ENCODE assay signal across 8 mouse cellular contexts in genomic region chr11:98446562-98447474, GRCm38 (mm10). TPM values are rescaled to one million over a fixed set of nuclear protein-coding genes. Genes with fewer than 3 reads are reported as not detected.
DNase-seq lines count a peak whose midpoint lies in the region; ATAC-seq and TF ChIP-seq lines count a peak whose summit lies in the region.

No protein-coding gene starts in this region.

- peaks cover 19% of the 10 kb centered on the region for H3K27me3 ChIP-seq in forebrain, postnatal 0 days (ENCODE audit: insufficient read depth, low read length)
- H3K27me3 ChIP-seq in midbrain, embryonic 13.5 days, result peaks cover 43% of the 10 kb centered on the region

- H3K4me1 ChIP-seq in forebrain, postnatal 0 days (ENCODE audit: insufficient read depth), result no peaks in the 10 kb centered on the region
- peaks cover 6% of the 10 kb centered on the region for H3K4me1 ChIP-seq in midbrain, embryonic 13.5 days (replicated peaks)

- peak overlapping the region; percentile 1; the same call in 1 of the 2 replicates for H3K4me2 ChIP-seq in forebrain, postnatal 0 days (ENCODE audit: low read depth)
- peak overlapping the region; percentile 5; the same call in 1 of the 2 replicates for H3K4me2 ChIP-seq in midbrain, embryonic 13.5 days (replicated peaks)

- no peaks in the 10 kb centered on the region for H3K9me3 ChIP-seq in forebrain, postnatal 0 days (ENCODE audit: low read length)
- H3K9me3 ChIP-seq in midbrain, embryonic 13.5 days, result no peaks in the 10 kb centered on the region

- DNase-seq in adrenal gland, adult 2 months, result peak; percentile 31
- DNase-seq in adrenal gland, postnatal 4 days (ENCODE audit: low spot score in 2 of 2), result no peak
- DNase-seq in cerebellum, adult 18-20 months, result peak; percentile 69 to 79
- DNase-seq in forebrain, postnatal 0 days, result no peak
- DNase-seq in kidney, postnatal 4 days, result peak; percentile 63 to 79
- no peak for DNase-seq in layer of hippocampus, adult 9-11 months
- no peak for DNase-seq in adrenal gland, adult 8-10 months

- WGBS in forebrain, postnatal 0 days, result 5% methylated on average over 27 of the region's 33 CpGs
- WGBS in midbrain, embryonic 13.5 days, result 1% methylated on average over 31 of the region's 33 CpGs

- ATAC-seq in forebrain, postnatal 0 days, result no peak
- ATAC-seq in midbrain, embryonic 13.5 days, result no peak

- H3K9ac ChIP-seq in forebrain, postnatal 0 days, result no peak overlapping the region
- H3K9ac ChIP-seq in midbrain, embryonic 13.5 days (replicated peaks), result no peak overlapping the region

- no peak for TF ChIP-seq CTCF in forebrain, postnatal 0 days (IDR thresholded peaks at IDR 0.05; ENCODE audit: low read depth)

- H3K4me3 ChIP-seq in forebrain, postnatal 0 days (ENCODE audit: low read depth, low read length), result peak overlapping the region; percentile 0; the same call in 1 of the 2 replicates
- no peak overlapping the region for H3K4me3 ChIP-seq in midbrain, embryonic 13.5 days (replicated peaks)

- no peak overlapping the region for H3K27ac ChIP-seq in forebrain, postnatal 0 days (ENCODE audit: low read depth, low read length)
- no peak overlapping the region for H3K27ac ChIP-seq in midbrain, embryonic 13.5 days

- no peaks in the 10 kb centered on the region for H3K36me3 ChIP-seq in forebrain, postnatal 0 days (ENCODE audit: insufficient read depth)
- H3K36me3 ChIP-seq in midbrain, embryonic 13.5 days, result no peaks in the 10 kb centered on the region

RNA-seq across cellular contexts. Expression of gene Grb7, which starts 0.6 kb away (rescaled TPM):
- under 1 TPM; 0.35 to 0.45 TPM for total RNA-seq in adrenal gland, adult 2 months (2021)
- polyA plus RNA-seq in adrenal gland, adult 2 months (2012; rRNA removed), result 0.97 and 1.1 TPM in 2 replicates
- 10 to 100 TPM in 1 of 2 experiments, 1 to 10 TPM in 1; 5.9 to 10.3 TPM for total RNA-seq in adrenal gland, postnatal 4 days (2021)
- 1.2 and 2.1 TPM in 2 replicates for total RNA-seq in forebrain, postnatal 0 days (2014; rRNA removed)
- polyA plus RNA-seq in forebrain, postnatal 0 days (2015; fragmentation: Nextera tagmentation; extraction: Ambion mirVana), result 0.88 and 1.3 TPM in 2 replicates
- polyA plus RNA-seq in midbrain, embryonic 13.5 days (2015; fragmentation: Nextera tagmentation; extraction: Ambion mirVana), result 0.21 and 0.24 TPM in 2 replicates
- under 1 TPM in 3 of 4 experiments, not detected in 1; 0.13 to 0.70 (median 0.42) TPM for total RNA-seq in adrenal gland, adult 8-10 months (2022)

RNA-seq across cellular contexts. Expression of gene Mien1, which starts 8.0 kb away (rescaled TPM):
- total RNA-seq in adrenal gland, adult 2 months (2021), result 10 to 100 TPM; 88.5 to 93.5 TPM
- 43.0 and 49.2 TPM in 2 replicates for polyA plus RNA-seq in adrenal gland, adult 2 months (2012; rRNA removed)
- 10 to 100 TPM; 53.5 to 55.3 TPM for total RNA-seq in adrenal gland, postnatal 4 days (2021)
- total RNA-seq in forebrain, postnatal 0 days (2014; rRNA removed), result 73.1 and 105 TPM in 2 replicates
- 272 and 326 TPM in 2 replicates for polyA plus RNA-seq in forebrain, postnatal 0 days (2015; fragmentation: Nextera tagmentation; extraction: Ambion mirVana)
- 231 and 239 TPM in 2 replicates for polyA plus RNA-seq in midbrain, embryonic 13.5 days (2015; fragmentation: Nextera tagmentation; extraction: Ambion mirVana)
- total RNA-seq in adrenal gland, adult 8-10 months (2022), result 100 to 1,000 TPM in 1 of 4 experiments, 10 to 100 TPM in 3; 78.5 to 100 (median 88.6) TPM

RNA-seq across cellular contexts. Expression of gene Erbb2, which starts 34.5 kb away (rescaled TPM):
- total RNA-seq in adrenal gland, adult 2 months (2021), result 1 to 10 TPM; 2.4 to 5.9 TPM
- 7.0 and 7.2 TPM in 2 replicates for polyA plus RNA-seq in adrenal gland, adult 2 months (2012; rRNA removed)
- total RNA-seq in adrenal gland, postnatal 4 days (2021), result 10 to 100 TPM; 10.8 to 19.4 TPM
- total RNA-seq in forebrain, postnatal 0 days (2014; rRNA removed), result 3.8 and 4.9 TPM in 2 replicates
- polyA plus RNA-seq in forebrain, postnatal 0 days (2015; fragmentation: Nextera tagmentation; extraction: Ambion mirVana), result 2.4 and 3.7 TPM in 2 replicates
- 7.1 and 7.6 TPM in 2 replicates for polyA plus RNA-seq in midbrain, embryonic 13.5 days (2015; fragmentation: Nextera tagmentation; extraction: Ambion mirVana)
- total RNA-seq in adrenal gland, adult 8-10 months (2022), result 1 to 10 TPM; 4.4 to 6.6 (median 5.1) TPM

RNA-seq across cellular contexts. Expression of gene Pgap3, which starts 46.5 kb away (rescaled TPM):
- total RNA-seq in adrenal gland, adult 2 months (2021), result 1 to 10 TPM; 4.7 to 5.9 TPM
- 18.4 and 20.3 TPM in 2 replicates for polyA plus RNA-seq in adrenal gland, adult 2 months (2012; rRNA removed)
- total RNA-seq in adrenal gland, postnatal 4 days (2021), result 10 to 100 TPM in 1 of 2 experiments, 1 to 10 TPM in 1; 9.7 to 11.0 TPM
- 10.9 and 11.0 TPM in 2 replicates for total RNA-seq in forebrain, postnatal 0 days (2014; rRNA removed)
- polyA plus RNA-seq in forebrain, postnatal 0 days (2015; fragmentation: Nextera tagmentation; extraction: Ambion mirVana), result 7.1 and 7.6 TPM in 2 replicates
- 9.2 and 10.7 TPM in 2 replicates for polyA plus RNA-seq in midbrain, embryonic 13.5 days (2015; fragmentation: Nextera tagmentation; extraction: Ambion mirVana)
- 10 to 100 TPM in 1 of 4 experiments, 1 to 10 TPM in 3; 5.7 to 10.5 (median 7.5) TPM for total RNA-seq in adrenal gland, adult 8-10 months (2022)

Comparison
In these comparisons a context has a peak if more than half of its experiments do, and no peak if none do; other contexts are left out.
1. DNase-seq: peak in adrenal gland, adult 2 months (single experiment), cerebellum, adult 18-20 months (2 of 2) and kidney, postnatal 4 days (2 of 2); none in adrenal gland, postnatal 4 days (0 of 2), forebrain, postnatal 0 days (single experiment), layer of hippocampus, adult 9-11 months (single experiment) and adrenal gland, adult 8-10 months (single experiment).